Mouse (Mus musculus): Measurements from ENCODE around the gene Pld6. TPM values are rescaled to one million over a fixed set of nuclear protein-coding genes. Genes with fewer than 3 reads are reported as not detected.
"Not testable (repeated sequence)": the region's sequence is repeated elsewhere in the genome, so short reads cannot be mapped to it uniquely, and the experiment has no call there.

Gene Pld6
- polyA plus RNA-seq, 1 experiment, result 0.02 TPM

DNA sequence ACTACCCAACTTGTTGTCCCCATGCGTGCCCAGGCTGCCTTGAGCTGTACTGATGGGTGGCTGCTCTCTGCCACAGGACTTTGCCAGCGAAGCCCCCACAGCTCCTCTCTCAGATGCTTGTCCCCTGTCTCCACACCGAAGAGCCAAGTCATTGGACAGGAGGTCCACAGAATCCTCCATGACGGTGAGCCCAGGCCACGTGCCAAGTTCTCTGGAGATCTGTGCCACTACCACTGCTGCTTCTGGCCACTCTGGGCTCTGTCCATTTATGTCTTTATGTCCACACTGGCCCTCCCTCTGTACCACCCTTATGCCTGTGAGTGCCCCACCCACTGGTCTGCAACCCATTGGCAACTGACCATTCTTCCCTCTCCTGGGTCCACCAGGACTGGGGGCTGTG, 45.5 kb downstream of the Pld6 start:
- TF ChIP-seq POLR2A (IDR thresholded peaks at IDR 0.05; ENCODE audit: insufficient read length, low read depth) (no peak), MYOG (IDR thresholded peaks at IDR 0.05; ENCODE audit: control insufficient read depth in 1 of 3, insufficient read depth in 1 of 3, insufficient read length in 2 of 3, low read depth in 2 of 3) (no peak), SRF (IDR thresholded peaks at IDR 0.05; ENCODE audit: control insufficient read depth, insufficient read length, low read depth) (no peak), E2F4 (IDR thresholded peaks at IDR 0.05; ENCODE audit: insufficient read depth) (no peak), POLR2AphosphoS2 (IDR thresholded peaks at IDR 0.05; ENCODE audit: insufficient read length, low read depth) (no peak), USF1 (IDR thresholded peaks at IDR 0.05; ENCODE audit: low read depth) (no peak), MAX (IDR thresholded peaks at IDR 0.05; ENCODE audit: low read depth) (no peak), CEBPB (IDR thresholded peaks at IDR 0.05; ENCODE audit: insufficient read depth, poor library complexity, severe bottlenecking) (no peak), REST (IDR thresholded peaks at IDR 0.05; ENCODE audit: insufficient read depth, insufficient read length) (no peak), MYOD1 (IDR thresholded peaks at IDR 0.05; ENCODE audit: control insufficient read depth in 1 of 3, insufficient read length in 2 of 3, low read depth in 2 of 3) (no peak), TCF3 (IDR thresholded peaks at IDR 0.05; ENCODE audit: insufficient read length, low read depth) (no peak), TCF12 (IDR thresholded peaks at IDR 0.05; ENCODE audit: insufficient read depth, poor library complexity, severe bottlenecking) (no peak)

DNA sequence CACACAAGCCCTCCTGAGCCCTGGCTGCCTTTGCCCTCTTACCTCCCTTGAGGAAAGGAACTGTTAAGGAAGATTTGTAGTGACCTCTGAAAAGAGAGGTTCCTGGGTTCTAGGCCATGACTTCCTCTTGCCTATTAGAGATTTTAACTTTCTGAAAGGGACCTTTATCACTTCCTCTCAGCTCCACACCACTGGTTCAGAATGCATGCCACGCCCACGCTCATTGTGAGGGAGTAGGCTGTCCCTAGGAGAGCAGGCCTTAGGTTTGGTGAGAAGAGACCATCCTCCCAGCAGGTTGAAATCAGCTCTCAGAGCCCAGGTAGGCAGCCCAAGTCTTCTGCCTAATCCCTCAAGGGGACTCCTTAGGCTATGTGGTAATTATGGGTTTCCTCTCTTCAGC, 47.4 kb downstream of the Pld6 start:
- H3K79me2 ChIP-seq (ENCODE audit: control insufficient read depth, insufficient read depth), result no peaks in the 10 kb centered on the region
- H3K27me3 ChIP-seq (ENCODE audit: control insufficient read depth, insufficient read depth, insufficient read length), result no peaks in the 10 kb centered on the region
- TF ChIP-seq REST (IDR thresholded peaks at IDR 0.05; ENCODE audit: insufficient read depth, insufficient read length) (no peak), TCF3 (IDR thresholded peaks at IDR 0.05; ENCODE audit: insufficient read length, low read depth) (no peak), USF1 (IDR thresholded peaks at IDR 0.05; ENCODE audit: low read depth) (no peak), TCF12 (IDR thresholded peaks at IDR 0.05; ENCODE audit: insufficient read depth, poor library complexity, severe bottlenecking) (no peak), MYOG (IDR thresholded peaks at IDR 0.05; ENCODE audit: control insufficient read depth in 1 of 3, insufficient read depth in 1 of 3, insufficient read length in 2 of 3, low read depth in 2 of 3) (no peak), E2F4 (IDR thresholded peaks at IDR 0.05; ENCODE audit: insufficient read depth) (no peak), MAX (IDR thresholded peaks at IDR 0.05; ENCODE audit: low read depth) (no peak), CEBPB (IDR thresholded peaks at IDR 0.05; ENCODE audit: insufficient read depth, poor library complexity, severe bottlenecking) (no peak), POLR2AphosphoS2 (IDR thresholded peaks at IDR 0.05; ENCODE audit: insufficient read length, low read depth) (no peak), POLR2A (IDR thresholded peaks at IDR 0.05; ENCODE audit: insufficient read length, low read depth) (no peak), SRF (IDR thresholded peaks at IDR 0.05; ENCODE audit: control insufficient read depth, insufficient read length, low read depth) (no peak), MYOD1 (IDR thresholded peaks at IDR 0.05; ENCODE audit: control insufficient read depth in 1 of 3, insufficient read length in 2 of 3, low read depth in 2 of 3) (no peak)
- H3K4me3 ChIP-seq, result no peak overlapping the region
- H3K4me2 ChIP-seq (ENCODE audit: low read depth), result no peak overlapping the region
- no peak overlapping the region for H3ac ChIP-seq (ENCODE audit: control insufficient read depth, insufficient read length)
- peaks cover 60% of the 10 kb centered on the region for H3K36me3 ChIP-seq (ENCODE audit: control insufficient read depth, insufficient read depth)

More for the DNA sequence above, 45.5 kb downstream of the Pld6 start:
- no peak overlapping the region for H3ac ChIP-seq (ENCODE audit: control insufficient read depth, insufficient read length)
- H3K4me2 ChIP-seq (ENCODE audit: low read depth), result no peak overlapping the region
- H3K27me3 ChIP-seq (ENCODE audit: control insufficient read depth, insufficient read depth, insufficient read length), result no peaks in the 10 kb centered on the region
- peaks cover 41% of the 10 kb centered on the region for H3K36me3 ChIP-seq (ENCODE audit: control insufficient read depth, insufficient read depth)
- no peak overlapping the region for H3K4me3 ChIP-seq
- H3K79me2 ChIP-seq (ENCODE audit: control insufficient read depth, insufficient read depth), result no peaks in the 10 kb centered on the region

DNA sequence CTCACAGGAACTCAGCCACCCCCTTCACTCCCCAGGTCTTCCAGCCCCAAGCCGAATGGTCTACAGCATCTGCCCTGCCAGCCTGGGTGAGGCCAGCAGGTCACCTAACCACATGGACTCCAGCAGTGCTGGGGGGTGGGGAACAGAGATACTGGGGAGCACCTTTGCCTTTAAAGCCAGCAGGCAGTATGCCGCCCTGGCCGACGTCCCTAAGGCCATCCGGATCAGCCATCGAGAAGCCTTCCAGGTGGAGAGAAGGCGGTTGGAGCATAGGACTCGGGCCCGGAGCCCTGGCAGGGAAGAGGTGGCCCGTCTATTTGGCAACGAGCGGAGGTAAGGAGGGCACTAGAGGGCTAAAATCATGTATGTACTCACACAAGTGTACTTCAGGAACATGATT, 50.2 kb downstream of the Pld6 start:
- Histone ChIP-seq H3K4me2 (ENCODE audit: low read depth) (no peak overlapping the region), H3K36me3 (ENCODE audit: control insufficient read depth, insufficient read depth) (peaks cover 54% of the 10 kb centered on the region), H3ac (ENCODE audit: control insufficient read depth, insufficient read length) (no peak overlapping the region), H3K27me3 (ENCODE audit: control insufficient read depth, insufficient read depth, insufficient read length) (no peaks in the 10 kb centered on the region), H3K79me2 (ENCODE audit: control insufficient read depth, insufficient read depth) (no peaks in the 10 kb centered on the region), H3K4me3 (no peak overlapping the region)
- TF ChIP-seq USF1 (IDR thresholded peaks at IDR 0.05; ENCODE audit: low read depth), result no peak

DNA sequence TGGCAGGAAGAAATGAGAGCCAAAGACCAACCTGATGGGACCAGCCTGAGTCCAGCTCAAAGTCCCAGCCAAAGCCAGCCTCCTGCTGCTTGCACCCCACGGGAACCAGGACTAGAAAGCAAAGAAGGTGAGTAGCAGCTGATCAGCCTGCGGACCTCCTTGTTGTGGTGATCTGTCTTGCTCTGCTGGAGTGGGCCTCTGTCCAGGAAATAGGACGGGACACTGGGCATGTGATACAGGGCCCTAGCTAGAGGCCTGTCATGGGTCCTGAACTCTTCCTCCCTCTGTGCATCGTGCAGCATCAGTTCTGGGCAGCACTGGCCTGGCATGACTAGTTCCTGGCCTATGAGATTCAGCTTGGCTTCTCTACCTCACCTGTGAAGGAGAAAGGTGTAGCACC, 51.5 kb downstream of the Pld6 start:
- not testable (repeated sequence) for H3K79me2 ChIP-seq (ENCODE audit: control insufficient read depth, insufficient read depth); H3K4me2 ChIP-seq (ENCODE audit: low read depth); H3K4me3 ChIP-seq; H3ac ChIP-seq (ENCODE audit: control insufficient read depth, insufficient read length); H3K27me3 ChIP-seq (ENCODE audit: control insufficient read depth, insufficient read depth, insufficient read length)
- peaks cover 51% of the 10 kb centered on the region for H3K36me3 ChIP-seq (ENCODE audit: control insufficient read depth, insufficient read depth)

GRCm38 (mm10) chr11:59734335-59734734, 53.1 kb downstream of the Pld6 start:
- peaks cover 49% of the 10 kb centered on the region for H3K36me3 ChIP-seq (ENCODE audit: control insufficient read depth, insufficient read depth)
- no peak overlapping the region for H3K4me3 ChIP-seq
- no peak for TF ChIP-seq TCF3 (IDR thresholded peaks at IDR 0.05; ENCODE audit: insufficient read length, low read depth)
- no peak for TF ChIP-seq CEBPB (IDR thresholded peaks at IDR 0.05; ENCODE audit: insufficient read depth, poor library complexity, severe bottlenecking)
- TF ChIP-seq POLR2A (IDR thresholded peaks at IDR 0.05; ENCODE audit: insufficient read length, low read depth), result no peak
- TF ChIP-seq USF1 (IDR thresholded peaks at IDR 0.05; ENCODE audit: low read depth), result no peak
- TF ChIP-seq MYOD1 (IDR thresholded peaks at IDR 0.05; ENCODE audit: control insufficient read depth in 1 of 3, insufficient read length in 2 of 3, low read depth in 2 of 3), result no peak
- TF ChIP-seq POLR2AphosphoS2 (IDR thresholded peaks at IDR 0.05; ENCODE audit: insufficient read length, low read depth), result no peak
- no peak for TF ChIP-seq SRF (IDR thresholded peaks at IDR 0.05; ENCODE audit: control insufficient read depth, insufficient read length, low read depth)
- no peak for TF ChIP-seq REST (IDR thresholded peaks at IDR 0.05; ENCODE audit: insufficient read depth, insufficient read length)
- TF ChIP-seq TCF12 (IDR thresholded peaks at IDR 0.05; ENCODE audit: insufficient read depth, poor library complexity, severe bottlenecking), result no peak
- TF ChIP-seq MYOG (IDR thresholded peaks at IDR 0.05; ENCODE audit: control insufficient read depth in 1 of 3, insufficient read depth in 1 of 3, insufficient read length in 2 of 3, low read depth in 2 of 3), result no peak
- TF ChIP-seq MAX (IDR thresholded peaks at IDR 0.05; ENCODE audit: low read depth), result no peak
- no peak for TF ChIP-seq E2F4 (IDR thresholded peaks at IDR 0.05; ENCODE audit: insufficient read depth)
- no peak overlapping the region for H3K4me2 ChIP-seq (ENCODE audit: low read depth)
- H3K27me3 ChIP-seq (ENCODE audit: control insufficient read depth, insufficient read depth, insufficient read length), result no peaks in the 10 kb centered on the region
- H3ac ChIP-seq (ENCODE audit: control insufficient read depth, insufficient read length), result no peak overlapping the region
- H3K79me2 ChIP-seq (ENCODE audit: control insufficient read depth, insufficient read depth), result peaks cover 3% of the 10 kb centered on the region

Other genes starting within 250 kb of the Pld6 start
- gene Nlrp3, start 246.1 kb downstream of the Pld6 start, polyA plus RNA-seq (2012; fragmentation: generic; extraction: Trizol), result 0.02 TPM
- gene Olfr222, start 211.4 kb downstream of the Pld6 start, polyA plus RNA-seq (2012; fragmentation: generic; extraction: Trizol), result not detected
- not detected for gene Olfr223, start 194.4 kb downstream of the Pld6 start, polyA plus RNA-seq (2012; fragmentation: generic; extraction: Trizol)
- gene Mprip, start 126.3 kb downstream of the Pld6 start, polyA plus RNA-seq (2012; fragmentation: generic; extraction: Trizol), result 191 TPM
- 43.9 TPM for gene Flcn, start 22.4 kb upstream of the Pld6 start, polyA plus RNA-seq (2012; fragmentation: generic; extraction: Trizol)
- gene Nt5m, start 51.8 kb upstream of the Pld6 start, polyA plus RNA-seq (2012; fragmentation: generic; extraction: Trizol), result 30.8 TPM
- gene Cops3, start 52.2 kb upstream of the Pld6 start, polyA plus RNA-seq (2012; fragmentation: generic; extraction: Trizol), result 65.7 TPM
- 41.6 TPM for gene Med9, start 160.6 kb upstream of the Pld6 start, polyA plus RNA-seq (2012; fragmentation: generic; extraction: Trizol)
- 0.04 TPM for gene Rasd1, start 177.3 kb upstream of the Pld6 start, polyA plus RNA-seq (2012; fragmentation: generic; extraction: Trizol)